Mouse (Mus musculus): ENCODE data around the gene Urb2. TPM values are rescaled to one million over a fixed set of nuclear protein-coding genes. Genes with fewer than 3 reads are reported as not detected.
A peak's percentile ranks its signal among the peaks of the same experiment; 100 is the strongest.
"Not testable (repeated sequence)": the region's sequence is repeated elsewhere in the genome, so short reads cannot be mapped to it uniquely, and the experiment has no call there.

Urb2 gene
- total RNA-seq, 2 experiments from 2014 or later: 23.6 to 29.2 TPM

GRCm38 (mm10) chr8:124011989-124012586, 9.2 kb upstream of the Urb2 start:
- ATAC-seq (replicated peaks; ENCODE audit: poor library complexity, severe bottlenecking): no peak

- not testable (repeated sequence) for ATAC-seq (replicated peaks; ENCODE audit: poor library complexity, severe bottlenecking)
These were observed 7.0 kb upstream of the Urb2 start for GRCm38 (mm10) chr8:124014299-124014698.

- ATAC-seq (replicated peaks; ENCODE audit: poor library complexity, severe bottlenecking): no peak
These were observed 6.6 kb upstream of the Urb2 start for GRCm38 (mm10) chr8:124014751-124015150.

- peak; percentile 43 for ATAC-seq (replicated peaks; ENCODE audit: poor library complexity, severe bottlenecking)
These were observed 1.5 kb upstream of the Urb2 start for GRCm38 (mm10) chr8:124019782-124020181.

- ATAC-seq (replicated peaks; ENCODE audit: poor library complexity, severe bottlenecking): peak; percentile 61
These were observed 670 bp upstream of the Urb2 start for GRCm38 (mm10) chr8:124020439-124021236.

- ATAC-seq (replicated peaks; ENCODE audit: poor library complexity, severe bottlenecking): not testable (repeated sequence)
These were observed 5.0 kb downstream of the Urb2 start for GRCm38 (mm10) chr8:124026265-124026664.

- no peak for ATAC-seq (replicated peaks; ENCODE audit: poor library complexity, severe bottlenecking)
These were observed 6.5 kb downstream of the Urb2 start for GRCm38 (mm10) chr8:124027831-124028230.

- no peak for ATAC-seq (replicated peaks; ENCODE audit: poor library complexity, severe bottlenecking)
These were observed 12.1 kb downstream of the Urb2 start for GRCm38 (mm10) chr8:124033400-124033799.

GRCm38 (mm10) chr8:124038121-124038520, 16.8 kb downstream of the Urb2 start:
- no peak for ATAC-seq (replicated peaks; ENCODE audit: poor library complexity, severe bottlenecking)

- ATAC-seq (replicated peaks; ENCODE audit: poor library complexity, severe bottlenecking): no peak
These were observed 18.0 kb downstream of the Urb2 start for GRCm38 (mm10) chr8:124039351-124039750.

GRCm38 (mm10) chr8:124042201-124042600, 20.9 kb downstream of the Urb2 start:
- no peak for ATAC-seq (replicated peaks; ENCODE audit: poor library complexity, severe bottlenecking)

- no peak for ATAC-seq (replicated peaks; ENCODE audit: poor library complexity, severe bottlenecking)
These were observed 23.1 kb downstream of the Urb2 start for GRCm38 (mm10) chr8:124044421-124044820.

- ATAC-seq (replicated peaks; ENCODE audit: poor library complexity, severe bottlenecking): no peak
These were observed 23.6 kb downstream of the Urb2 start for GRCm38 (mm10) chr8:124044931-124045330.

GRCm38 (mm10) chr8:124045856-124046255, 24.5 kb downstream of the Urb2 start:
- ATAC-seq (replicated peaks; ENCODE audit: poor library complexity, severe bottlenecking): no peak

- peak; percentile 95 for ATAC-seq (replicated peaks; ENCODE audit: poor library complexity, severe bottlenecking)
These were observed 30.8 kb downstream of the Urb2 start for GRCm38 (mm10) chr8:124052110-124052509.

GRCm38 (mm10) chr8:124052568-124052967, 31.3 kb downstream of the Urb2 start:
- ATAC-seq (replicated peaks; ENCODE audit: poor library complexity, severe bottlenecking): no peak

GRCm38 (mm10) chr8:124056832-124057655, 35.7 kb downstream of the Urb2 start:
- ATAC-seq (replicated peaks; ENCODE audit: poor library complexity, severe bottlenecking): no peak

GRCm38 (mm10) chr8:124066325-124067058, 45.2 kb downstream of the Urb2 start:
- ATAC-seq (replicated peaks; ENCODE audit: poor library complexity, severe bottlenecking): peak; percentile 80

- no peak for ATAC-seq (replicated peaks; ENCODE audit: poor library complexity, severe bottlenecking)
These were observed 45.9 kb downstream of the Urb2 start for GRCm38 (mm10) chr8:124067059-124067750.
